21 mouse cellular contexts compared by ENCODE assay signal in the genomic region with DNA sequence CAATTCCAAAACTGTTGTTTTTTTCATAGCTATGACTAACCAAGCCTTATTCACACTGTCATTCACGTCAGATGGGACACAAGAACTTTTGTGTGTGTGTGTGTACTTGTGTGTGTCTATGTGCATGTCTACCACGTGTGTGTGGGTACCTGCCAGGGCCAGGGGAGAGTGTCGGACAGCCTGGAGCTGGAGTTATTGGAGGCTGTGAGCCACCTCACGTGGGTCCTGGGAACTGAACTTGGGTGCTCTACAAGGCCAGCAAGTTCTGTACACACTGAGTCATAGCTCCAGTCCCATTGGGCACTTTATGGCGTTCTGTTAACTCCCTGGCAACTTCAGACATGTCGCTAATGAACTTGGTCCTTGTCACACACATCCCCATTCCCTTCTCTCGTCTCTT. TPM values are rescaled to one million over a fixed set of nuclear protein-coding genes. Genes with fewer than 3 reads are reported as not detected.
A peak's percentile ranks its signal among the peaks of the same experiment; 100 is the strongest.
DNase-seq lines count a peak whose midpoint lies in the region; ATAC-seq and TF ChIP-seq lines count a peak whose summit lies in the region.
"Had no signal": no experiment of that assay in that cellular context is flagged by ENCODE, and none has a peak within 500 bp of the region (broad histone marks: within the 10 kb centered on the region; RNA-seq: fewer than 3 reads in every experiment).

No protein-coding gene starts in this region.

- WGBS in hindbrain, embryonic 10.5 days, result 93% methylated on average over 7 of the region's 7 CpGs
- WGBS in hindbrain, embryonic 13.5 days, result 89% methylated on average over 7 of the region's 7 CpGs
- 69% methylated on average over 7 of the region's 7 CpGs for whole genome bisulfite sequencing in stomach, postnatal 0 days

- H3K4me3 ChIP-seq in hindbrain, embryonic 10.5 days, result no peak overlapping the region
- H3K4me3 ChIP-seq in hindbrain, embryonic 13.5 days, result no peak overlapping the region
- H3K4me3 ChIP-seq in stomach, postnatal 0 days (ENCODE audit: low read depth, low read length), result no peak overlapping the region
- H3K4me3 ChIP-seq: embryonic facial prominence, embryonic 10.5 days; forebrain, embryonic 13.5 days; heart, embryonic 13.5 days; hindbrain, embryonic 12.5 days had no signal

- peaks cover 36% of the 10 kb centered on the region for H3K4me1 ChIP-seq in hindbrain, embryonic 10.5 days (replicated peaks)
- H3K4me1 ChIP-seq in hindbrain, embryonic 13.5 days (replicated peaks), result peaks cover 30% of the 10 kb centered on the region
- no peaks in the 10 kb centered on the region for H3K4me1 ChIP-seq in stomach, postnatal 0 days (replicated peaks; ENCODE audit: control insufficient read depth, insufficient read depth)

- H3K27ac ChIP-seq in hindbrain, embryonic 10.5 days, result 0 out of 2 replicates have a peak overlapping the region, but pooled peaks have one; percentile 30
- no peak overlapping the region for H3K27ac ChIP-seq in hindbrain, embryonic 13.5 days
- H3K27ac ChIP-seq in stomach, postnatal 0 days (replicated peaks), result no peak overlapping the region
- H3K27ac ChIP-seq: embryonic facial prominence, embryonic 10.5 days; forebrain, embryonic 13.5 days; heart, embryonic 13.5 days; hindbrain, embryonic 12.5 days; hindbrain, postnatal 0 days had no signal

- H3K4me2 ChIP-seq in hindbrain, embryonic 13.5 days, result no peak overlapping the region
- H3K4me2 ChIP-seq in stomach, postnatal 0 days (replicated peaks; ENCODE audit: low read depth), result no peak overlapping the region
- H3K4me2 ChIP-seq: forebrain, embryonic 13.5 days; heart, embryonic 13.5 days; hindbrain, embryonic 12.5 days had no signal

- H3K36me3 ChIP-seq in hindbrain, embryonic 10.5 days, result no peaks in the 10 kb centered on the region; the same call in 1 of the 2 replicates
- H3K36me3 ChIP-seq in hindbrain, embryonic 13.5 days, result no peaks in the 10 kb centered on the region
- H3K36me3 ChIP-seq in stomach, postnatal 0 days (ENCODE audit: control insufficient read depth, insufficient read depth, low read length), result no peaks in the 10 kb centered on the region
- H3K36me3 ChIP-seq: embryonic facial prominence, embryonic 10.5 days; G1E; heart, embryonic 13.5 days; hindbrain, embryonic 12.5 days had no signal

- H3K9me3 ChIP-seq in hindbrain, embryonic 10.5 days, result no peaks in the 10 kb centered on the region
- H3K9me3 ChIP-seq in hindbrain, embryonic 13.5 days, result no peaks in the 10 kb centered on the region
- no peaks in the 10 kb centered on the region for H3K9me3 ChIP-seq in stomach, postnatal 0 days (ENCODE audit: control insufficient read depth, low read length)
- H3K9me3 ChIP-seq: embryonic facial prominence, embryonic 10.5 days; forebrain, embryonic 13.5 days; heart, embryonic 13.5 days; hindbrain, embryonic 12.5 days had no signal

- no peak for ATAC-seq in hindbrain, embryonic 13.5 days (ENCODE audit: low FRiP score)
- ATAC-seq in stomach, postnatal 0 days (ENCODE audit: low FRiP score, low TSS enrichment), result 0 out of 2 replicates have a peak, but pooled peaks have one; percentile 47
- ATAC-seq: activated CD4-positive, CD25-positive, alpha-beta regulatory T cell, adult 4 months; CD4-positive, CD25-positive, alpha-beta regulatory T cell, adult 4 months; forebrain, embryonic 13.5 days; forebrain, postnatal 0 days; hindbrain, postnatal 0 days had no signal

- TF ChIP-seq EP300 in stomach, postnatal 0 days (optimal IDR thresholded peaks at IDR 0.05), result no peak

- H3K27me3 ChIP-seq in hindbrain, embryonic 10.5 days (ENCODE audit: insufficient read depth, poor library complexity, severe bottlenecking), result no peaks in the 10 kb centered on the region
- no peaks in the 10 kb centered on the region for H3K27me3 ChIP-seq in hindbrain, embryonic 13.5 days
- H3K27me3 ChIP-seq in stomach, postnatal 0 days (ENCODE audit: control insufficient read depth, insufficient read depth, low read length), result no peaks in the 10 kb centered on the region
- H3K27me3 ChIP-seq: forebrain, embryonic 13.5 days; heart, embryonic 13.5 days; hindbrain, embryonic 12.5 days had no signal

- H3K9ac ChIP-seq in hindbrain, embryonic 13.5 days, result no peak overlapping the region
- no peak overlapping the region for H3K9ac ChIP-seq in stomach, postnatal 0 days (ENCODE audit: low read length)
- H3K9ac ChIP-seq: forebrain, embryonic 13.5 days; forebrain, postnatal 0 days; heart, embryonic 13.5 days; hindbrain, embryonic 12.5 days had no signal

- no peak for DNase-seq in hindbrain, embryonic 10.5 days (ENCODE audit: low spot score)
- DNase-seq in 3134 (ENCODE audit: extremely low read depth, insufficient read length, low spot score) (peak; percentile 19), NIH3T3 (ENCODE audit: low read depth) (peak; percentile 55)
- DNase-seq in stomach, postnatal 0 days (ENCODE audit: low spot score), result no peak
- no peak for DNase-seq in gastrocnemius, adult 8-10 months (ENCODE audit: low spot score in 2 of 2)
- DNase-seq: B cell, adult 2 months; cerebellum, adult 11-12 months; cerebellum, postnatal 10 days; forebrain, postnatal 0 days; gastrocnemius, postnatal 25 days; heart, postnatal 36 days; kidney, adult 11 months had no signal

- TF ChIP-seq CTCF in stomach, postnatal 0 days (IDR thresholded peaks at IDR 0.05; ENCODE audit: low read depth), result no peak

RNA-seq across cellular contexts. Expression of a gene that starts 45.0 kb away (rescaled TPM):
- 26.2 and 28.6 TPM in 2 replicates for polyA plus RNA-seq in hindbrain, embryonic 10.5 days (2016; fragmentation: Nextera tagmentation; extraction: Ambion mirVana)
- polyA plus RNA-seq in hindbrain, embryonic 13.5 days (2015; fragmentation: Nextera tagmentation; extraction: Ambion mirVana), result 48.9 and 51.6 TPM in 2 replicates
- 17.2 and 18.2 TPM in 2 replicates for polyA plus RNA-seq in stomach, postnatal 0 days (2015; fragmentation: Nextera tagmentation; extraction: Ambion mirVana)
- 10 to 100 TPM; 17.6 to 26.0 (median 20.8) TPM for total RNA-seq in gastrocnemius, adult 8-10 months (2022)
- total RNA-seq: G1E had no signal
- polyA plus RNA-seq: activated CD4-positive, CD25-positive, alpha-beta regulatory T cell, adult 4 months; CD4-positive, CD25-positive, alpha-beta regulatory T cell, adult 4 months; G1E had no signal

Comparison
In these comparisons a context has a peak if more than half of its experiments do, and no peak if none do; other contexts are left out.
1. DNase-seq: peak in 3134 (single experiment) and NIH3T3 (single experiment); none in hindbrain, embryonic 10.5 days (single experiment), stomach, postnatal 0 days (single experiment) and gastrocnemius, adult 8-10 months (0 of 2).